Mouse (Mus musculus): ENCODE measurements around the gene Sertad1. TPM values are rescaled to one million over a fixed set of nuclear protein-coding genes. Genes with fewer than 3 reads are reported as not detected.
A peak's percentile ranks its signal among the peaks of the same experiment; 100 is the strongest.

Gene Sertad1
- polyA plus RNA-seq, 1 experiment = 15.4 TPM

DNA sequence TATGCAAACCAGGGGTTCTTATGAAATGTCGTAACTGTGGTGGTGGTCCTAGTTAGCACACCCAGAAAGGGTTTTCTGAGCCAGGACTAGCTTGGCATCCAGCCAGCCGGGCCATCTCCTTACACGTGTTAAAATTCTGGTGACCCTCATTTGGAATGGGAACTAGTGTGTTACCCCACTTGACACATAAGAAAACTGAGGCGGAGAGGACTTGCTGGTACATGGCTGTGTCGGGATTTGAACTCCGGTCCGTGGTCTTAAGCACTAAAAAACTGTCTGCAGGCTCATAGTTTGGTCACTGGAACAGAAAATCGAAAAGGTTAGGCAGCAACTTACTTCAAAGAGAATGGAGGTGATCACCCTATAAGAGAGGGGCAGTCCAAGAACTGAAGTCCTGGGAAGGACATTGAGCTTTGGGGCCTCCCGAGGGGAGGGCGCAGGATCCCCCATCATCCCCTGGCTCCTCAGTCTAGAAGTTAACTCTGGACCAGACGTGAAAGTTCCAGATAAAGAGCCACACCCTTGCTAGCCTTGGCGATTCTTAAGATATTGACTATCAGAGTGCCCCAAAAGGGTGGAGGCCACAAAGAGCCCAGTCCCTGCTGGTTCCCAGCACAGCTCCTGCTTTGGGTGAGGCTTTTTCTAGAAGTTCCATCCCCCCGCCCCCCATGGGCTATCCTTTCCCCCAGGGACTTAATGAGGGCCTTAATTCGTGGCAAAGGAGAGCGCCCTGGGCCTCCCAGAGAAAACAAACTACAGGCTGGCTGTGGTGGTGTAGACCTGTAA, 38.1 kb upstream of the Sertad1 start:
- Histone ChIP-seq H3K4me3 (ENCODE audit: control insufficient read depth, low read depth, low read length) (peak overlapping the region; percentile 79), H3K4me1 (ENCODE audit: control insufficient read depth, insufficient read depth, low read length) (peaks cover 22% of the 10 kb centered on the region), H3K27me3 (ENCODE audit: control insufficient read depth, insufficient read depth, low read length) (no peaks in the 10 kb centered on the region), H3K27ac (ENCODE audit: control insufficient read depth, insufficient read depth, low read depth, low read length) (no peak overlapping the region), H3K36me3 (ENCODE audit: control insufficient read depth, insufficient read depth, low read length) (no peaks in the 10 kb centered on the region)
- no peak for TF ChIP-seq CTCF (IDR thresholded peaks at IDR 0.05; ENCODE audit: control insufficient read depth, insufficient read depth, insufficient replicate concordance, low read depth, low read length)
- TF ChIP-seq POLR2A (IDR thresholded peaks at IDR 0.05; ENCODE audit: control insufficient read depth, low read depth, low read length) = no peak

DNA sequence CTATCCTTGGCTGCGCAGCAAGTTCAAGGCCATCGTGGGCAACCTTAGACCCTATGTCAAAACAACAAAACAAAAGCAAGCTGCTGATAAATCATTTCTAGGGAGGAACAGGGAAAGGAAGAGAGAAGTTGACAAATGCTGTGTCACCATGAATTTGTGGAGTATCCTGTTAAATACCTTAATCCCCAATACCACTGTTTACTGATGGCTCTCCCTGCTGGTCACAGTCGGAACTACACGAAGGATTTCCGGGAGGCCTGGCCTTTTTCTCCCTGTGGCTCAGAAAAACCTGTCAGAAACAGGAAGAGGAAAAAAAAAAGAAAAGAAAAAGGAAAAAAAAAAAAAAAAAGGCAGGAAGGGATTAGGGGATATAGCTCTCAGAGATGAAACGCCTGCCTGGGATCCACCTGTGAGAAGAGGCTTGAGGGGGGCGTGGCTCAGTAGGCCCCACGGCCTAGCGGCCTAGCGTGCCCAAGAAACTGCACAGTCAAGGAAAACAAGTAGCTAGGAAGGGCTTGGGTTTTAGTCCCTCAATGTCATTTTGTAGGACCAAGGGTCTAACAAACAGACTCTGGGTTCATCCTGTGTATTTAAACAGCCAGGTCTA, 37.4 kb upstream of the Sertad1 start:
- Histone ChIP-seq H3K27me3 (ENCODE audit: control insufficient read depth, insufficient read depth, low read length) (no peaks in the 10 kb centered on the region), H3K27ac (ENCODE audit: control insufficient read depth, insufficient read depth, low read depth, low read length) (no peak overlapping the region), H3K4me1 (ENCODE audit: control insufficient read depth, insufficient read depth, low read length) (peaks cover 22% of the 10 kb centered on the region), H3K4me3 (ENCODE audit: control insufficient read depth, low read depth, low read length) (no peak overlapping the region), H3K36me3 (ENCODE audit: control insufficient read depth, insufficient read depth, low read length) (no peaks in the 10 kb centered on the region)
- TF ChIP-seq CTCF (IDR thresholded peaks at IDR 0.05; ENCODE audit: control insufficient read depth, insufficient read depth, insufficient replicate concordance, low read depth, low read length) (peak; percentile 40; the same call in 1 of the 2 replicates), POLR2A (IDR thresholded peaks at IDR 0.05; ENCODE audit: control insufficient read depth, low read depth, low read length) (no peak)

DNA sequence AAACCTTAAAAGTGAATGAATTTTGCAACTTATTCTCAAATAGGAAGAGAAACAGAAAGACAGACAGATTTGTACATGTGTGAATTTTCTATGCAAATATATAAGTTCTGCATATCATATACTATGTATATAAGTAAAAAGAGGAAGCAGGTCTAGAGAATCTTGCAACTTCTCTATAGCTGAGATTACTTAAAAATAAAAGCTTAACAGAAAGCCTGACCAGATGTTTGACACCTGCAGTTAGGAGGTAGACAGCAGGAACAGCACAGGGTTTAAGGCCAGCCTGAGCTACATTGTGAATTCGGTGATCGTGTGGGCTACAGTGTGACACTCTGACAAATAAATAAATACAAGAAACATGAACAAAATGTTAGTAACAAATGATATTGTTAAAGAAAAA, 35.4 kb upstream of the Sertad1 start:
- Histone ChIP-seq H3K4me3 (ENCODE audit: control insufficient read depth, low read depth, low read length) (no peak overlapping the region), H3K27me3 (ENCODE audit: control insufficient read depth, insufficient read depth, low read length) (no peaks in the 10 kb centered on the region), H3K27ac (ENCODE audit: control insufficient read depth, insufficient read depth, low read depth, low read length) (no peak overlapping the region), H3K4me1 (ENCODE audit: control insufficient read depth, insufficient read depth, low read length) (peaks cover 16% of the 10 kb centered on the region), H3K36me3 (ENCODE audit: control insufficient read depth, insufficient read depth, low read length) (no peaks in the 10 kb centered on the region)
- TF ChIP-seq POLR2A (IDR thresholded peaks at IDR 0.05; ENCODE audit: control insufficient read depth, low read depth, low read length) (no peak), CTCF (IDR thresholded peaks at IDR 0.05; ENCODE audit: control insufficient read depth, insufficient read depth, insufficient replicate concordance, low read depth, low read length) (no peak)

DNA sequence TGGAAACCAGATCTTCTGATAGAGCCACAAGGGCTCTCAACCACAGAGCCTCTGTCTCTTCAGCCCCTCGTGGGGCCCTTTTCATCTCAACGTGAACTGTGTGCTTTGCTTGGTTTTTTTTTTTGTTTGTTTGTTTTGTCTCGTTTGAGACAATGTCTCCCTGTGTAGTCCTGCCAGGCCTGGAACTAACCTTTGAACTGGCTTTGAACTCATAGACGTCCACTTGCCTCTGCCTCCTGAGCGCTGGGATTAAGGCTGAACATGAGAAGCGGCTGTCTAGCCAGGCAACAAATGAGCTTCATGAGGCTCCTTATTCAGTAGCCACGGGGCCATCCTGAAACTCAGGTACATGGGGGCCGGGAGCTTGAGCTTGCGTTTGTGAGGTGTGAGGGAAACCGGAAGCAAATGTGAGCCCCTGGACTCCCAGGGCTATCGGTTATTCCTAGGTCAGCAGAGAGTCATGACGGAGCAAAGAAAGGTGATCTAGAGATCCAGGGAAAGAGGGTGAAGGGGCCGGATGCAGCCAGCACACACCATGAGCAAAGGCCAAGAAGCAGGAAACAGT, 34.4 kb upstream of the Sertad1 start:
- no peaks in the 10 kb centered on the region for H3K27me3 ChIP-seq (ENCODE audit: control insufficient read depth, insufficient read depth, low read length)
- TF ChIP-seq POLR2A (IDR thresholded peaks at IDR 0.05; ENCODE audit: control insufficient read depth, low read depth, low read length) = no peak
- H3K4me1 ChIP-seq (ENCODE audit: control insufficient read depth, insufficient read depth, low read length) = peaks cover 14% of the 10 kb centered on the region
- H3K27ac ChIP-seq (ENCODE audit: control insufficient read depth, insufficient read depth, low read depth, low read length) = no peak overlapping the region
- H3K36me3 ChIP-seq (ENCODE audit: control insufficient read depth, insufficient read depth, low read length) = no peaks in the 10 kb centered on the region
- no peak overlapping the region for H3K4me3 ChIP-seq (ENCODE audit: control insufficient read depth, low read depth, low read length)

DNA sequence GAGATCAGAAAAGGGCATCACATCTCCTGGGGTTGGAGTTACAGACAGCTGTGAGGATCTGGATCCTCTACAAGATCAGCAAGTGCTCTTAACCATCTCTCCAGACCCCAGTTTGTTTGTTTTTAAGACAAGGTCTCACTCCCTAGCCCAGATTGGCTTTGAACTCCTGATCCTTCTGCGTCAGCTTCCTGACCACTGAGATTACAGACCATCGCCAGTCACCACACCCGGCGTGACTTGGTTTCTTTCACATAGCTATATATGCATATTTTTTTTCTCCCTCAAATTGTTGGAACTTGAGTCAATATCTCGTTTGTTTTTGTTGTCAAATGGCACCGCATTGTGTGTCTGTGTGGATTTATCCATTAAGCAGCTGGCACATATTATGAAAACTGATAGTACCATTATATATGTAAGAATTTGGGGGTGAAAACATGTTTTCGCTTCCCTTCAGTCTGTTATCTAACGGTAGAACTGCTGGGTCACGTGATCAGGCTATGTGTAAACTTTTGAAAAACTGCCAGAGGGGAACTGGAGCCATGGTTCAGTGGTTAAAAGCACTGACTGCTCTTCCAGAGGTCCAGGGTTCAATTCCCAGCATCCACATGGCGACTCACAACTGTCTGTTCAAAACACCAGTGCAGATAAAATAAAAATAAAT, 32.1 kb upstream of the Sertad1 start:
- Histone ChIP-seq H3K4me1 (ENCODE audit: control insufficient read depth, insufficient read depth, low read length) (peaks cover 3% of the 10 kb centered on the region), H3K27me3 (ENCODE audit: control insufficient read depth, insufficient read depth, low read length) (no peaks in the 10 kb centered on the region), H3K4me3 (ENCODE audit: control insufficient read depth, low read depth, low read length) (no peak overlapping the region), H3K36me3 (ENCODE audit: control insufficient read depth, insufficient read depth, low read length) (no peaks in the 10 kb centered on the region), H3K27ac (ENCODE audit: control insufficient read depth, insufficient read depth, low read depth, low read length) (no peak overlapping the region)
- no peak for TF ChIP-seq POLR2A (IDR thresholded peaks at IDR 0.05; ENCODE audit: control insufficient read depth, low read depth, low read length)
- TF ChIP-seq CTCF (IDR thresholded peaks at IDR 0.05; ENCODE audit: control insufficient read depth, insufficient read depth, insufficient replicate concordance, low read depth, low read length) = no peak

DNA sequence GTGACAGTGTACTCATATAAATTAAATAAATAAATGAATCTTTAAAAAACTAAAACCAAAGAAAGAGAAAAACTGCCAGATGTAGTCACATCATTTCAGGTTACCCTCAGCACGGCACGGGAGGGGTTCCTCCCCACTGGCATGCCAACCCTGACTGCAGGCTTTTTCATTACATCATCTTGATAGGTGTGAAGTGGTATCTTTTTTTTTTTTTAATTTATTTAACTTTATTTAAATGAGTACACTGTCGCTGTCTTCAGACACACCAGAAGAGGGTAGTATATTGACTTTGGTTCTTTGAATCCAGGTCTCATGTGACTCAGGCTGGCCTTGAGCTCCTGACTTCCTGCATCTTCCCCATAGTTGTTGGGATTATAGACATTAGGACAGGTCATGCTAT, 31.4 kb upstream of the Sertad1 start:
- no peaks in the 10 kb centered on the region for H3K27me3 ChIP-seq (ENCODE audit: control insufficient read depth, insufficient read depth, low read length)
- no peak overlapping the region for H3K27ac ChIP-seq (ENCODE audit: control insufficient read depth, insufficient read depth, low read depth, low read length)
- no peak overlapping the region for H3K4me3 ChIP-seq (ENCODE audit: control insufficient read depth, low read depth, low read length)
- H3K36me3 ChIP-seq (ENCODE audit: control insufficient read depth, insufficient read depth, low read length) = no peaks in the 10 kb centered on the region
- H3K4me1 ChIP-seq (ENCODE audit: control insufficient read depth, insufficient read depth, low read length) = peaks cover 3% of the 10 kb centered on the region
- TF ChIP-seq CTCF (IDR thresholded peaks at IDR 0.05; ENCODE audit: control insufficient read depth, insufficient read depth, insufficient replicate concordance, low read depth, low read length) (no peak), POLR2A (IDR thresholded peaks at IDR 0.05; ENCODE audit: control insufficient read depth, low read depth, low read length) (no peak)

DNA sequence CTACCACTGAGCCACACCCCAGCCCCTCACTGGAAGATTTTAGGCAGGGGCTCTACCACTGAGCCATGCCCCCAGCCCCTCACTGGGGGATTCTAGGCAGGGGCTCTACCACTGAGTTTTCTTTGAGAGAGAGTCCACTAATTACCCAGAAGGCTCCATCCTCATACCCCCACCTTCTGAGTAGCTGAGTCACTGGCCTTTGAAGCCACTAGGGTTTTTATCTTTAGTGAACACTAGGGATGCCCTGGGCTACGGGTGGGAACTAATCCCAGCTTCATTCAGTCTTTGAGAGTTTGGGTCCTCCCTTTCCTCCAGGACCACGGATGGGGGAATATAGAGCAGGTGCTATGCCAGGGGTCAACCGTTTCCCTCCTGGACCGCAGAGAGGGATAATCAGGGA, 28.1 kb upstream of the Sertad1 start:
- no peak for TF ChIP-seq CTCF (IDR thresholded peaks at IDR 0.05; ENCODE audit: control insufficient read depth, insufficient read depth, insufficient replicate concordance, low read depth, low read length)
- no peak for TF ChIP-seq POLR2A (IDR thresholded peaks at IDR 0.05; ENCODE audit: control insufficient read depth, low read depth, low read length)

More for the DNA sequence above, 28.1 kb upstream of the Sertad1 start:
- Histone ChIP-seq H3K4me3 (ENCODE audit: control insufficient read depth, low read depth, low read length) (no peak overlapping the region), H3K4me1 (ENCODE audit: control insufficient read depth, insufficient read depth, low read length) (peaks cover 2% of the 10 kb centered on the region), H3K27me3 (ENCODE audit: control insufficient read depth, insufficient read depth, low read length) (no peaks in the 10 kb centered on the region), H3K36me3 (ENCODE audit: control insufficient read depth, insufficient read depth, low read length) (no peaks in the 10 kb centered on the region), H3K27ac (ENCODE audit: control insufficient read depth, insufficient read depth, low read depth, low read length) (no peak overlapping the region)

All from testis, adult 2 months (tissue).